Mouse (Mus musculus) embryonic fibroblast, embryonic 13.5 days (primary cell): ENCODE data around the gene Tek.

Source experiments
- CTCF ChIP-seq: IDR thresholded peaks from 2 replicates; pipeline ENCODE4 v1.5.1; 2011; ENCODE audit warnings: mild to moderate bottlenecking, control low read depth, low read length, moderate library complexity, borderline replicate concordance; ENCODE audit not compliant: insufficient read depth
- POLR2A ChIP-seq: IDR thresholded peaks from 2 replicates; pipeline ENCODE4 v1.6.1; 2011; ENCODE audit warnings: low read depth, mild to moderate bottlenecking, control low read depth, low read length, moderate library complexity

DNA sequence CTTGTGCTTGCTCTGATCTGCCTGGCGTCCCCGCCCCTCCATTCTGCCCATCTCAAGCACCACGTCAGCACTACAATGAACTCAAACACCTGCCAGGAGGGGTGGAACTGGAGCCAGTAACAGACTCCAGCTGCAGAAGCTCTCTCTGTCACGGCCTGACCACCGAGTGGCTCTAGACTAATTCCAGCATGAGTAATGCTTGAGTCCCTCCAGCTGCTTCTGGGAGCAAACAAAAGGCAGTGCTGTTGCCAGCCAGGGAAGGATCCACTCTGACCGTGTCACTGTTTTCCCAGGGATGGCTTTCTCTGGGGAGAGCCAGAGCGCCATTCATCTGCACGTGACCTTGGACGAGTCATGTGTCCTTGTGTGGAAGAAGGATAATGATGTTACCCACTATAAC, 13.4 kb downstream of the Tek start:
- TF ChIP-seq POLR2A (no peak), CTCF (no peak)
